Mouse (Mus musculus) megakaryocyte, embryonic 14.5 days (primary cell): Measurements from ENCODE around the gene Tenm4.

ENCODE experiments used
- FLI1 ChIP-seq: IDR thresholded peaks from 2 replicates; pipeline ENCODE4 v1.6.1; 2012; ENCODE audit warnings: low read length, inconsistent platforms, mixed read lengths
- GATA1 ChIP-seq: IDR thresholded peaks from 3 replicates; pipeline ENCODE4 v1.6.1; 2012; ENCODE audit warnings: mixed read lengths, low read length, inconsistent platforms, borderline replicate concordance

GRCm38 (mm10) chr7:96147436-96147835, 23.6 kb upstream of the Tenm4 start:
- no peak for TF ChIP-seq GATA1
- no peak for TF ChIP-seq FLI1
